Mouse (Mus musculus) liver, adult 2 months (tissue): Measurements from ENCODE around the gene Has3. TPM values are rescaled to one million over a fixed set of nuclear protein-coding genes. Genes with fewer than 3 reads are reported as not detected.

ENCODE experiments used
- DNase-seq: peaks from one replicate; pipeline ENCODE4 v3.0.0-alpha.2; 2011; ENCODE audit warnings: low read depth, low spot score; ENCODE audit errors: extremely low read depth
- H3K27ac ChIP-seq: fragments of 200-500 bp; replicated peaks from 2 replicates; pipeline ENCODE4 v1.5.1; 2012; ENCODE audit warnings: low read depth, mild to moderate bottlenecking, control low read depth, inconsistent platforms, low read length; ENCODE audit not compliant: insufficient read depth
- H3K27me3 ChIP-seq: fragments of 200-500 bp; 2 replicates; pipeline ENCODE4 v1.6.1; 2012; ENCODE audit warnings: mild to moderate bottlenecking, moderate library complexity, low read length, inconsistent platforms; ENCODE audit not compliant: control insufficient read depth, insufficient read depth
- H3K36me3 ChIP-seq: fragments of 200-500 bp; 2 replicates; pipeline ENCODE4 v1.6.1; 2012; ENCODE audit warnings: low read length, inconsistent platforms; ENCODE audit not compliant: control insufficient read depth, insufficient read depth
- H3K4me1 ChIP-seq: fragments of 200-500 bp; 2 replicates; pipeline ENCODE4 v1.6.1; 2011; ENCODE audit warnings: low read length; ENCODE audit not compliant: control insufficient read depth, insufficient read depth
- H3K4me3 ChIP-seq: fragments of 200-500 bp; 2 replicates; pipeline ENCODE4 v1.5.1; 2011; ENCODE audit warnings: low read depth, mild to moderate bottlenecking, control low read depth, low read length, moderate library complexity; ENCODE audit not compliant: insufficient read depth
- H3K79me2 ChIP-seq: fragments of 200-500 bp; 2 replicates; pipeline ENCODE4 v1.6.1; 2012; ENCODE audit warnings: inconsistent platforms, mild to moderate bottlenecking, low read length, moderate library complexity; ENCODE audit not compliant: control insufficient read depth, insufficient read depth
- H3K9ac ChIP-seq: fragments of 200-500 bp; 2 replicates; pipeline ENCODE4 v1.6.1; 2012; ENCODE audit warnings: low read depth, mild to moderate bottlenecking, control low read depth, inconsistent platforms, low read length
- CTCF ChIP-seq: fragments of 200-500 bp; IDR thresholded peaks from 2 replicates; pipeline ENCODE4 v1.5.1; 2011; ENCODE audit warnings: low read depth, low read length, control low read depth
- POLR2A ChIP-seq: fragments of 200-500 bp; IDR thresholded peaks from 2 replicates; pipeline ENCODE4 v1.6.1; 2011; ENCODE audit warnings: low read length, control low read depth; ENCODE audit not compliant: insufficient read depth; ENCODE audit errors: extremely low read depth
- WGBS: fragments of 180-500 bp; shearing (Covaris S2); methylation state at CpG from one replicate; pipeline ENCODE4 v1.1.7; 2018; 5-methylcytosine and 5-hydroxymethylcytosine counted together
- polyA plus RNA-seq: library from polyadenylated mRNA; depleted of rRNA; stranded (reverse); fragments of >200 nt; gene quantifications from 2 replicates; pipeline ENCODE4 v1.2.3, GENCODE M21; 2012
- total RNA-seq: library from RNA; depleted of rRNA; stranded (reverse); fragments of >200 nt; gene quantifications from 2 replicates; pipeline ENCODE4 v1.2.3, GENCODE M21; 2014

Gene Has3
- total and polyA plus RNA-seq, 2 experiments, result 0.02 TPM; not detected in 1

GRCm38 (mm10) chr8:106838803-106839202 is 31.2 kb upstream of the Has3 start:
- Histone ChIP-seq H3K79me2 (no peaks in the 10 kb centered on the region), H3K4me1 (no peaks in the 10 kb centered on the region; the same call in 1 of the 2 replicates), H3K9ac (no peak overlapping the region), H3K4me3 (no peak overlapping the region), H3K36me3 (no peaks in the 10 kb centered on the region), H3K27me3 (no peaks in the 10 kb centered on the region), H3K27ac (no peak overlapping the region)
- WGBS, result 33% methylated on average over 6 of the region's 6 CpGs
- DNase-seq, result peak; percentile 83
- TF ChIP-seq CTCF (no peak), POLR2A (no peak)

- Histone ChIP-seq H3K4me3 (no peak overlapping the region), H3K27me3 (no peaks in the 10 kb centered on the region), H3K79me2 (no peaks in the 10 kb centered on the region), H3K4me1 (no peaks in the 10 kb centered on the region; the same call in 1 of the 2 replicates), H3K27ac (0 out of 2 replicates have a peak overlapping the region, but pooled peaks have one; percentile 11), H3K9ac (no peak overlapping the region), H3K36me3 (no peaks in the 10 kb centered on the region)
- no peak for DNase-seq
- no peak for TF ChIP-seq CTCF
- TF ChIP-seq POLR2A, result no peak
- WGBS, result 51% methylated on average over 11 of the region's 11 CpGs
Measured at GRCm38 (mm10) chr8:106839209-106840001, 30.6 kb upstream of the Has3 start.

GRCm38 (mm10) chr8:106850034-106850433 is 20.0 kb upstream of the Has3 start:
- WGBS, result 83% methylated on average over 10 of the region's 10 CpGs
- Histone ChIP-seq H3K9ac (no peak overlapping the region), H3K27me3 (no peaks in the 10 kb centered on the region), H3K36me3 (peaks cover 1% of the 10 kb centered on the region; the same call in 1 of the 2 replicates), H3K27ac (no peak overlapping the region), H3K4me3 (no peak overlapping the region), H3K4me1 (no peaks in the 10 kb centered on the region), H3K79me2 (no peaks in the 10 kb centered on the region)
- no peak for DNase-seq
- TF ChIP-seq CTCF (no peak), POLR2A (no peak)

- TF ChIP-seq POLR2A (no peak), CTCF (no peak)
- Histone ChIP-seq H3K9ac (no peak overlapping the region), H3K27ac (no peak overlapping the region), H3K79me2 (no peaks in the 10 kb centered on the region), H3K36me3 (peaks cover 1% of the 10 kb centered on the region; the same call in 1 of the 2 replicates), H3K27me3 (no peaks in the 10 kb centered on the region), H3K4me1 (no peaks in the 10 kb centered on the region), H3K4me3 (no peak overlapping the region)
- 71% methylated on average over 8 of the region's 8 CpGs for WGBS
- no peak for DNase-seq
Measured at GRCm38 (mm10) chr8:106854534-106855241, 15.4 kb upstream of the Has3 start.

- Histone ChIP-seq H3K27ac (no peak overlapping the region), H3K9ac (no peak overlapping the region), H3K79me2 (no peaks in the 10 kb centered on the region), H3K4me3 (no peak overlapping the region), H3K27me3 (no peaks in the 10 kb centered on the region), H3K36me3 (peaks cover 1% of the 10 kb centered on the region; the same call in 1 of the 2 replicates), H3K4me1 (no peaks in the 10 kb centered on the region)
- no peak for DNase-seq
- no peak for TF ChIP-seq POLR2A
- 81% methylated on average over 3 of the region's 3 CpGs for WGBS
Measured at GRCm38 (mm10) chr8:106855242-106855562, 14.8 kb upstream of the Has3 start.

GRCm38 (mm10) chr8:106862845-106863244 is 7.2 kb upstream of the Has3 start:
- Histone ChIP-seq H3K4me1 (no peaks in the 10 kb centered on the region), H3K4me3 (no peak overlapping the region), H3K36me3 (no peaks in the 10 kb centered on the region), H3K9ac (no peak overlapping the region), H3K27ac (no peak overlapping the region), H3K79me2 (no peaks in the 10 kb centered on the region), H3K27me3 (no peaks in the 10 kb centered on the region)
- no peak for DNase-seq
- TF ChIP-seq CTCF (no peak), POLR2A (no peak)
- WGBS, result 92% methylated on average over 10 of the region's 10 CpGs
